Mouse (Mus musculus) midbrain, embryonic 10.5 days (tissue): ENCODE data around the gene Ebf3. TPM values are rescaled to one million over a fixed set of nuclear protein-coding genes. Genes with fewer than 3 reads are reported as not detected.
A peak's percentile ranks its signal among the peaks of the same experiment; 100 is the strongest.

Experiments
- DNase-seq: peaks from one replicate; pipeline ENCODE4 v3.0.0-alpha.2; 2017; ENCODE audit warnings: low spot score
- H3K27ac ChIP-seq: fragments of 300-500 bp; sonication (generic); replicated peaks from 2 replicates; pipeline ENCODE4 v1.5.1; 2016; ENCODE audit warnings: mild to moderate bottlenecking
- H3K27me3 ChIP-seq: fragments of 300-500 bp; sonication (generic); 2 replicates; pipeline ENCODE4 v1.6.1; 2016; ENCODE audit warnings: low read depth, mild to moderate bottlenecking; ENCODE audit not compliant: poor library complexity, severe bottlenecking
- H3K36me3 ChIP-seq: fragments of 300-500 bp; sonication (generic); 2 replicates; pipeline ENCODE4 v1.6.1; 2016; ENCODE audit warnings: mild to moderate bottlenecking, moderate library complexity
- H3K4me1 ChIP-seq: fragments of 300-500 bp; sonication (generic); 2 replicates; pipeline ENCODE4 v1.6.1; 2016
- H3K4me3 ChIP-seq: fragments of 300-500 bp; sonication (generic); 2 replicates; pipeline ENCODE4 v1.5.1; 2016; ENCODE audit warnings: mild to moderate bottlenecking, moderate library complexity
- H3K9me3 ChIP-seq: fragments of 300-500 bp; sonication (generic); replicated peaks from 2 replicates; pipeline ENCODE4 v1.6.1; 2016; ENCODE audit warnings: mild to moderate bottlenecking
- WGBS: fragments of 180-500 bp; shearing (Covaris S2); methylation state at CpG from one replicate; pipeline ENCODE4 v1.1.7; 2016; 5-methylcytosine and 5-hydroxymethylcytosine counted together
- polyA plus RNA-seq: library from polyadenylated mRNA; unstranded; fragments of >200 nt; fragmentation: Nextera tagmentation; extraction: Ambion mirVana; gene quantifications from 2 replicates; pipeline ENCODE4 v1.2.1, GENCODE M21; 2016

Gene Ebf3
- polyA plus RNA-seq, 1 experiment from 2014 or later, result 3.2 TPM

DNA sequence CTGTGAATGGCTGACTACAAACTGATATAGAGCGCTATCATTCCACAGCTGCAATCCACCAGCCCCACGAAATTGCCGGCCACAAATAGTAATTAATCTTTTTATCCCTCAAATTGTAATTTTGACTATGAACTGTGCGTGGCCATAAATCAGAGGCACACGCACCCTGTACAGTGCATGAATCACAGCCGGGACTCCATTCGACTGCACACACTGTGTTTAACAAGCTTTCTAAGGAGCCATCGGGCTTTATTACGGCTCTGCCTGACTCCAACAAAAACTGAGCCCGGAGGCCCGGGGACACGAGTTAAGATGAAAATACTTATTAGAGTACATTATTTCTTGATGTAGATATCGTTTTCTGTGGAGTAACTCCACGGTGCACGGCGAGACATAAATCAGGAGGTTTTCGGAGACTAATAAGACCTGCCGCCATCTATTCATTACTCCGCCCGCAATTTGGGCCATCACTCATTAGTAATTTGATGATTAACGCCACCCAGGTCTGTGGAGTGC, 107.4 kb downstream of the Ebf3 start:
- Histone ChIP-seq H3K27me3 (peaks cover 5% of the 10 kb centered on the region; the same call in 1 of the 2 replicates), H3K9me3 (no peaks in the 10 kb centered on the region), H3K4me3 (no peak overlapping the region), H3K36me3 (no peaks in the 10 kb centered on the region), H3K4me1 (peaks cover 52% of the 10 kb centered on the region), H3K27ac (no peak overlapping the region)
- WGBS, result 94% methylated on average over 21 of the region's 21 CpGs
- DNase-seq, result no peak

DNA sequence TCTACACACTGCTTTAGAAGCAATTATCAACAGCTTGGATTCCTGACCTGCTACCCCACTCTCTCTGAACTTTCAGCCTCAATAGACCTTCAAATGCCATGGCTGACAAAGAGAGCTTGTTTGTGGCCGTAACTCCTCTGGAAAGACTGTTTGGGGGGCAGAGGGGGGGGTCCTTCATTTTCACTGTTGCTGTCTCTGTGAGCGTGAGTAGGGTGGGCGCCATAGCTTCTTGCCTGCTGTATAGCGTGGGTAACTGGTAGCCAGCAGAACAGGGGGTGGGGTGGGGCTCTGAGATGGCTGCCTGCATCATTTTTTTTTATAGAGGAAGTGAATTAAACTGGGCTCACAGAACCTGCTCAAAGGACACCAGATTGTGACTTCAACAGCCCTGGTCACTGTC, 114.7 kb downstream of the Ebf3 start:
- WGBS, result 88% methylated on average over 4 of the region's 4 CpGs
- Histone ChIP-seq H3K4me1 (peaks cover 6% of the 10 kb centered on the region), H3K9me3 (no peaks in the 10 kb centered on the region), H3K4me3 (no peak overlapping the region), H3K27ac (no peak overlapping the region), H3K36me3 (peaks cover 53% of the 10 kb centered on the region), H3K27me3 (peaks cover 47% of the 10 kb centered on the region)
- DNase-seq, result no peak

DNA sequence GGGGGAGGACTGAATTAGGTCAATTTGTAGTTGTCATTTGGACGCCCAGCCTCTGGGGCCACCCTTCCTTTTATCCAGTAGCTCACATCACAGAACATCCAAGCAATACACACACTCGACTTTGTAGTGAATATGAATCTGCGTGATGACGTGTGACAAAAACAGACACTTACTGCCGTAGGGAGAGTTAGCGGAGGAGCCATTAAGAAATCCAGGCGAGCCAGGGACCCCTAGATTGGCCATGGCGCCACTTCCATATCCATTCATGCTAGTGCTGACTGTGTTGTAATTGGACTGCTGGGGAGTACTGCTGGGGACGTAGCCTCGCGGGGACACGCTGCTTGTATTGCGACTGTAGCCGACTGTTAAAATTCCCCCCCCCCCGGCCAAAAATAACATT, 115.3 kb downstream of the Ebf3 start:
- Histone ChIP-seq H3K4me3 (no peak overlapping the region), H3K36me3 (peaks cover 53% of the 10 kb centered on the region), H3K9me3 (no peaks in the 10 kb centered on the region), H3K27ac (no peak overlapping the region), H3K27me3 (peaks cover 47% of the 10 kb centered on the region), H3K4me1 (peaks cover 10% of the 10 kb centered on the region; the same call in 1 of the 2 replicates)
- DNase-seq, result no peak
- 95% methylated on average over 15 of the region's 15 CpGs for whole genome bisulfite sequencing

DNA sequence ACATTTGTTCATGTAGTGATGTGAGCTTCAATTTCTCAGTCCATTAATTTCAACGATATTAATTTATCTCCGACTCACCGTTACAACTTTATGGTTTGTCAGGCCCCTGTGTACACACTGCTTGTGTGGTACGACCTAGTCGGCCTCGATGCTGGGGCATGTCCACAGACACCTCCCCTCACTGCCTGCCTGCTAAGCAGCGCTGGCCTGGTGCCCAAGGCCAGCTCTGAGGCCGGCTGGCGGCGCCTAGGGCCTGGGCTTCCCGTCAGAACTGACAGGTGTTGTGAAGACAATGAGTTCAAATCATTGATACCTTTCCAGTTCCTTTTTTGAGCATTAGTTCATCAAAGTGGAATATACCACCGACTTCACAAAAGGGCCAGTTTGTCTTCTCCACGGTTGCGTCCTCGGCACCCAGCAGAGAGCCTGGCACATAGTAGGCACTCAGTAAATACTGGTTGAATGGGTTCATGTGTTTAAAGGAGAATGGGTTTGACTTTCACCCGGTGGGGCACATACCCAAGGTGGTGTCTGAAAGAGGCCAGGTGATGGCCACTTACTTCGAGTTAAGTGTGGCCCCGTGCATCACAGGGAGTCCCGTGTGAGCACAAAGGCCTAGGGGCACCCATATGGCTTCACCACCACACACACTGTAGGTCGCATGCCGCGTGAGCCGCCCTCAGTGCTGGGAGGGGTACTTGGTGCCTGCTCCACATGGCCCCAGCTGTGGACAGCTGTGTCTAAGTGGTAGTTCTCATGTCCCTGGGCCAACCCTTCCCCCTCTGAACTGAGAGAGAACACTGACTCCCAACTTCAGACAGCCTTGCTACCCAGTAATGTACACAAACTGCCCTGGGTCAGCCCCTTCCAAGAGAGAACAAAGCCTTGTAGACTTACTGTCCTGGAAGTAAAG, 116.9 kb downstream of the Ebf3 start:
- H3K27me3 ChIP-seq, result peaks cover 47% of the 10 kb centered on the region
- no peak for DNase-seq

DNA sequence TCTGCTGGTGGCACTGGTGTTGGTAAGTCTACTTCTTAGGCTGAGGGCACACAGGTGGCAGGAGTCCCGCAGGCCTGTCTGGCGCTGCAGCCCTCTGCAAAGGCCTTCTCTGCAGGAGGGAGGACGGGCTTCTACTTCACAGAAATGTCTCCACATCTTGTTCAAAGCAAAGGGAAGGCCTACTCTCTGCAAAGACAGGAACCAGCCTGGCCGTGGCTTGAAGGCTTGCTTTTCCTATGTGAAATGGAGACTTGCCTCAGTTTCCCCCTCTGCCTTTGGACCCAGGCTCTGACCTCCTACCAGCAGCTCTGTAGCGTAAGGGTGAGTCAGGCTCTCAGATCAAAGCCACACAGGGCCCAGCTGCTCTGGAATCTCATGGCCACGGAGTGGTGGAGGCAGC, 117.7 kb downstream of the Ebf3 start:
- Histone ChIP-seq H3K36me3 (peaks cover 53% of the 10 kb centered on the region), H3K27ac (no peak overlapping the region), H3K4me1 (peaks cover 13% of the 10 kb centered on the region), H3K9me3 (no peaks in the 10 kb centered on the region), H3K4me3 (no peak overlapping the region), H3K27me3 (peaks cover 41% of the 10 kb centered on the region)
- no peak for DNase-seq
- 81% methylated on average over 6 of the region's 6 CpGs for WGBS

More for the DNA sequence above, 116.9 kb downstream of the Ebf3 start:
- H3K36me3 ChIP-seq, result peaks cover 53% of the 10 kb centered on the region
- WGBS, result 93% methylated on average over 23 of the region's 23 CpGs
- H3K27ac ChIP-seq, result no peak overlapping the region
- peaks cover 14% of the 10 kb centered on the region for H3K4me1 ChIP-seq
- H3K9me3 ChIP-seq, result no peaks in the 10 kb centered on the region
- no peak overlapping the region for H3K4me3 ChIP-seq

DNA sequence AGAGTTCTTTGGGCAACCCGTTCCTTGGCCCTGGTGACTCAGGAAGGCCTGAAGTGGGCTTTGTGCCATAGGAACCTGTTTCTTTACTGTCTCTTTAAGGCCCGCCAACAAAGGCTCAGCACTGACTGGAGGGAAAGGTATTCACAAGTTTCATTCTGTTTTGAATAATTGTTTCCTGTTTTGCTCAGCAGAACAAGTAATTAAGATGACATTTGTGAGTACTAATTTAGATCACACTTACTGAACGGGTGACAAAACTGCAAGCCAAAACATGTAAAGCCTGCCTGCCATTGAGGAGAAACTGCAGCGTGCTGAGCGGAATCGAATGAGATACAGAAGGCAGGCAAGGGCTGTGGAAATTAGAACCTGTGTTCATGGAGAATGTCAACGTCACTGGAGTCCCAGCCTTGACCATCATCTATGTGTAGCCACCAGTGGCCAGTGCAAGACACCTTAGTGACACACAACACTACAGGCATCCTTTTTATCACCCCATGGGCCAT, 121.4 kb downstream of the Ebf3 start:
- peaks cover 31% of the 10 kb centered on the region for H3K27me3 ChIP-seq

DNA sequence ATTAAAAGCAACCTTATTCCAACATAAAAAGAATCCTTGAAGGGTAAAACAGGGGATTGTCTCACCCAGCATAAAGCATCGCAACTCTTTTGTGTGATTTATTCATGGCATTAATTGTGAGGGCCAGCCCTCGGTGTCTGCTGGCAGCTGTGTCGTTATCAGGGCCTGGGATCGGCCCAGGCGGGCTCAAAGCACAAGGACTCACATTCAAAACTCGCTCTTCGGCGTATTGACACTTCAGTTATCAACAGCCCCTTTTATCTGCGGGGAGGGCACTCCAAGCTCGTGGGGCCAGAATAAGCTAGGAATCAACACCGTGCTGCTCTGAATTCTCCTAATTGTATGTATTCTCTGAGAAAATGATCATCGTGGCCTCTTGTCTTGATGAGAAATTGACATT, 122.4 kb downstream of the Ebf3 start:
- 72% methylated on average over 12 of the region's 12 CpGs for WGBS
- H3K27ac ChIP-seq, result no peak overlapping the region
- DNase-seq, result no peak
- H3K36me3 ChIP-seq, result peaks cover 9% of the 10 kb centered on the region
- no peak overlapping the region for H3K4me3 ChIP-seq
- peaks cover 13% of the 10 kb centered on the region for H3K4me1 ChIP-seq
- H3K27me3 ChIP-seq, result peaks cover 23% of the 10 kb centered on the region
- no peaks in the 10 kb centered on the region for H3K9me3 ChIP-seq

More for the DNA sequence above, 121.4 kb downstream of the Ebf3 start:
- Histone ChIP-seq H3K9me3 (no peaks in the 10 kb centered on the region), H3K36me3 (peaks cover 18% of the 10 kb centered on the region), H3K27ac (no peak overlapping the region), H3K4me1 (peaks cover 13% of the 10 kb centered on the region), H3K4me3 (no peak overlapping the region)
- 91% methylated on average over 7 of the region's 7 CpGs for WGBS
- no peak for DNase-seq

DNA sequence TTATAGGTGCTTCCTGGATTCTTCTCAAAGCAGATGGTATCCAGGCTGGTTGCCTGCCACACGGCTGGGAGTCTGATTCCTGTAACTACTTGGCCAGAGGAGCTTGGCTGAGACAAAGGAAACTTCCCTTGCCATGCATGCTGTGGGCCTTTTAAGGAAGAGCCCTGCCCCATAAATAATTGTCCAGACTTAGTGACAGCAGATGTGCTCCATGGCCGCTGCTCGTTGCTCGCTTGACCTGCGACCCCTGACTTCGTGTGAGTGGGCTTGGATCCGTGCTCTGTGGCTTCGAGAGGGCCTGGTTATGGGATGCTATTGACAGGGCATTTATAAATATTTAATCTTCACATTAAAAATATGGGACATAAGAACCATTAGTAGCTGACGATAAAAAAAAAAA, 142.0 kb downstream of the Ebf3 start:
- Histone ChIP-seq H3K4me3 (no peak overlapping the region), H3K27ac (peak overlapping the region; percentile 69), H3K36me3 (no peaks in the 10 kb centered on the region), H3K27me3 (no peaks in the 10 kb centered on the region), H3K9me3 (peaks cover 6% of the 10 kb centered on the region; the same call in 1 of the 2 replicates), H3K4me1 (peaks cover 17% of the 10 kb centered on the region)
- 56% methylated on average over 9 of the region's 9 CpGs for WGBS
- DNase-seq, result no peak

DNA sequence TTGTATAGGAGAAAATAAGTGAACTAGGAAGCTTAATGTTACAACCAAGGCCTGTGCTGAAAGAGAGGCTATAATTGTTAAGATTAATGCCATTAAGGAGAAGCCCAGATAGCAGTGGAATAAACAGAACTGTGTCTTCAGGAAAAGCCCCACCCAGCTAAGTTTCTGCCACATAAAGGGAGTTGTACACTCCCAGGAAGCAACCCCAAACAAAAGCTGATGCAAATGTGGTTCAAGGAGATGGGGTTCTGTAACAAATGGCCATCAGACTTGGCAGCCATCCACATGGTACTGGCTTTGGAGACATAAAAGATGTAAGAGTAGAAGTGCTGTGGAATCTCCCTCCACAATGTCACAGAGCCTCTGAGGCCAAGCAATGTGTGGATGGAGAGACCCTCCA, 155.2 kb downstream of the Ebf3 start:
- no peak for DNase-seq
- Histone ChIP-seq H3K36me3 (no peaks in the 10 kb centered on the region), H3K4me1 (no peaks in the 10 kb centered on the region)

DNA sequence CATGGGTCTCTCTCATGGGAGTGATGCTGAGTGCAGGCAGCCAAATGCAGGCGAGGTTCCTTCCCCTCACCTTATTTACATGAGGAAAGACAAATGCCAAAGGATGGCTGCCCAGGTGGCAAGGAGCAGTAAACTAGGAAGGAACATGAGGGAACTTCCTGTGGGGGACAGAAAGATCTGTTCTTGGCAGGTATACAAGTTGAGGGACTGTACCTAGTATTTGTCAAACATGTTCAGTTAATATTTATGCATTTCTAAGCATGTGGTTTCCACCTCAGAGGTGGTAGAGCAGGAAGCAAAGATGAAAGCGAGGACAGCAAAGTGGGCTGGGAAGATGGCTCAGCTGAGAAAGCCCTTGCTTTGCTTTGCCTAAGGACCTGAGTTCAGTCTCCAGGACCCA, 159.6 kb downstream of the Ebf3 start:
- H3K9me3 ChIP-seq, result no peaks in the 10 kb centered on the region

More for the DNA sequence above, 155.2 kb downstream of the Ebf3 start:
- Histone ChIP-seq H3K27ac (no peak overlapping the region), H3K27me3 (no peaks in the 10 kb centered on the region), H3K4me3 (no peak overlapping the region), H3K9me3 (no peaks in the 10 kb centered on the region)

DNA sequence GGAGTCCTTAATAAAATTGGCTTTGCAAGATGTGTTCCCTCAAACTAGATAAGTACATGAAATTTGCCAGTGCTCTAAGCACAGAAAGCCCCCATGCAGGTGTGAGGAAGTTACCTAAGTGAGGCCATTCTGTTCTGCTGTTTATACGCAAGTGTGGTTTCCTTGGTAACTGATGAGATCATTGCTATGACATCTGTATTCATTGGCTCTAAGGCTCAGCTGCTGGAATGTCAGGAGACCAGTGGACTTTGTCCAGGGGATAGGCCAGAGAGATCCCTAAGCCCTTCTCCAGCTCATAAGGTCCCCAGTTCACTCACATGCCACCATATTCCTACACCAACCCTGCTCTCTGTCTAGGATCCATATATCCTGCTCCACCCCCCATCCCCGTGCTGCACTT, 162.4 kb downstream of the Ebf3 start:
- DNase-seq, result no peak
- H3K4me1 ChIP-seq, result peaks cover 9% of the 10 kb centered on the region; the same call in 1 of the 2 replicates
- 90% methylated on average over 2 of the region's 2 CpGs for WGBS
- H3K27ac ChIP-seq, result no peak overlapping the region
- no peaks in the 10 kb centered on the region for H3K36me3 ChIP-seq
- no peaks in the 10 kb centered on the region for H3K9me3 ChIP-seq
- H3K27me3 ChIP-seq, result no peaks in the 10 kb centered on the region
- H3K4me3 ChIP-seq, result no peak overlapping the region

More for the DNA sequence above, 159.6 kb downstream of the Ebf3 start:
- Histone ChIP-seq H3K27ac (no peak overlapping the region), H3K27me3 (no peaks in the 10 kb centered on the region), H3K36me3 (no peaks in the 10 kb centered on the region), H3K4me1 (no peaks in the 10 kb centered on the region), H3K4me3 (no peak overlapping the region)
- WGBS, result 76% methylated on average over 2 of the region's 2 CpGs
- no peak for DNase-seq

DNA sequence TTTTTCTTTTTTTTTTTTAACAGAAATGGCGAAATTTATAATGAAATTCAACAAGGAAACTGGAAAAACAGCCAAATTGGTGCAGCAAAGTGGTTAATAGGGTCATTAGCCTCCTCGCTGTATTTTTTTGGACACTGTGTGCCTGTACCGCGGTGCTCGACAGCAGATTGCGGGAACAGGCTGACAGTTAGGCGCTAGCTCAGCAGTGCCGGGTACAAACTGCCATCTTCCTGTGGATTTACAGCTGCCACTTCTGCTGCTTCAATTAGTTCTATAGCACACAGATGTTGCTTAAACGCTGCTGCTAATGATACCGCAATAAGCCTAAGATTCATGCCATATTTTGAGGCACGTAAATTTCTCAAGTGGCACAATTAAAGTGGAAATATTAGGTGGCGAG, 167.1 kb downstream of the Ebf3 start:
- Histone ChIP-seq H3K36me3 (no peaks in the 10 kb centered on the region), H3K27me3 (0 out of 2 replicates have a peak, but pooled peaks cover 3% of the 10 kb centered on the region), H3K4me1 (peaks cover 13% of the 10 kb centered on the region), H3K9me3 (no peaks in the 10 kb centered on the region), H3K27ac (no peak overlapping the region), H3K4me3 (no peak overlapping the region)
- 89% methylated on average over 12 of the region's 12 CpGs for WGBS
- no peak for DNase-seq
